Mouse (Mus musculus): ENCODE measurements around the gene Tcf12. TPM values are rescaled to one million over a fixed set of nuclear protein-coding genes. Genes with fewer than 3 reads are reported as not detected.

The Tcf12 gene
- total RNA-seq, 2 experiments from 2014 or later, result 41.0 to 50.0 TPM

- no peak for DNase-seq (ENCODE audit: extremely low spot score in 1 of 2, low spot score in 2 of 2)
Measured at GRCm38 (mm10) chr9:71827371-71827770, 284.3 kb downstream of the Tcf12 start.

GRCm38 (mm10) chr9:71826040-71826525 lies 285.6 kb downstream of the Tcf12 start:
- DNase-seq (ENCODE audit: extremely low spot score in 1 of 2, low spot score in 2 of 2), result peak; percentile 53 to 82
- intact Hi-C loops (cut with DNase I), result no loop called here

More at GRCm38 (mm10) chr9:71827371-71827770, 284.3 kb downstream of the Tcf12 start:
- intact Hi-C loops (cut with DNase I), result no loop called here

GRCm38 (mm10) chr9:71822003-71822402 lies 289.7 kb downstream of the Tcf12 start:
- no peak for DNase-seq (ENCODE audit: extremely low spot score in 1 of 2, low spot score in 2 of 2)
- intact Hi-C loops (cut with DNase I), result no loop called here

GRCm38 (mm10) chr9:71818453-71818852 lies 293.2 kb downstream of the Tcf12 start:
- DNase-seq (ENCODE audit: extremely low spot score in 1 of 2, low spot score in 2 of 2), result no peak
- intact Hi-C loops (cut with DNase I), result no loop called here

- intact Hi-C loops (cut with DNase I), result no loop called here
- DNase-seq (ENCODE audit: extremely low spot score in 1 of 2, low spot score in 2 of 2), result no peak
Measured at GRCm38 (mm10) chr9:71816121-71816520, 295.6 kb downstream of the Tcf12 start.

GRCm38 (mm10) chr9:71813565-71813964 lies 298.1 kb downstream of the Tcf12 start:
- DNase-seq (ENCODE audit: extremely low spot score in 1 of 2, low spot score in 2 of 2), result no peak
- intact Hi-C loops (cut with DNase I), result no loop called here

- no peak for DNase-seq (ENCODE audit: extremely low spot score in 1 of 2, low spot score in 2 of 2)
- intact Hi-C loops (cut with DNase I), result no loop called here
Measured at GRCm38 (mm10) chr9:71812914-71813313, 298.8 kb downstream of the Tcf12 start.

GRCm38 (mm10) chr9:71812402-71812801 lies 299.3 kb downstream of the Tcf12 start:
- intact Hi-C loops (cut with DNase I), result no loop called here
- peak in 1 of 2 experiments; percentile 82 for DNase-seq (ENCODE audit: extremely low spot score in 1 of 2, low spot score in 2 of 2)

- no peak for DNase-seq (ENCODE audit: extremely low spot score in 1 of 2, low spot score in 2 of 2)
- intact Hi-C loops (cut with DNase I), result no loop called here
Measured at GRCm38 (mm10) chr9:71811404-71811803, 300.3 kb downstream of the Tcf12 start.

GRCm38 (mm10) chr9:71810723-71811122 lies 300.9 kb downstream of the Tcf12 start:
- DNase-seq (ENCODE audit: extremely low spot score in 1 of 2, low spot score in 2 of 2), result no peak
- intact Hi-C loops (cut with DNase I), result no loop called here

GRCm38 (mm10) chr9:71808640-71809254 lies 302.9 kb downstream of the Tcf12 start:
- no peak for DNase-seq (ENCODE audit: extremely low spot score in 1 of 2, low spot score in 2 of 2)
- intact Hi-C loops (cut with DNase I), result no loop called here

- DNase-seq (ENCODE audit: extremely low spot score in 1 of 2, low spot score in 2 of 2), result no peak
- intact Hi-C loops (cut with DNase I), result no loop called here
Measured at GRCm38 (mm10) chr9:71807801-71808200, 303.9 kb downstream of the Tcf12 start.

GRCm38 (mm10) chr9:71806422-71806805 lies 305.3 kb downstream of the Tcf12 start:
- intact Hi-C loops (cut with DNase I), result loop anchor here (1.0 kb wide), 1 partner anchor 160 kb away; no protein-coding TSS in a partner anchor
- DNase-seq (ENCODE audit: extremely low spot score in 1 of 2, low spot score in 2 of 2), result peak; percentile 41 to 83

- no peak for DNase-seq (ENCODE audit: extremely low spot score in 1 of 2, low spot score in 2 of 2)
- intact Hi-C loops (cut with DNase I), result loop anchor here (1.0 kb wide), 1 partner anchor 160 kb away; no protein-coding TSS in a partner anchor
Measured at GRCm38 (mm10) chr9:71805646-71806421, 305.8 kb downstream of the Tcf12 start.

GRCm38 (mm10) chr9:71804116-71804515 lies 307.6 kb downstream of the Tcf12 start:
- intact Hi-C loops (cut with DNase I), result no loop called here
- no peak for DNase-seq (ENCODE audit: extremely low spot score in 1 of 2, low spot score in 2 of 2)

- no peak for DNase-seq (ENCODE audit: extremely low spot score in 1 of 2, low spot score in 2 of 2)
- intact Hi-C loops (cut with DNase I), result no loop called here
Measured at GRCm38 (mm10) chr9:71803281-71803680, 308.4 kb downstream of the Tcf12 start.

- DNase-seq (ENCODE audit: extremely low spot score in 1 of 2, low spot score in 2 of 2), result no peak
- intact Hi-C loops (cut with DNase I), result no loop called here
Measured at GRCm38 (mm10) chr9:71799598-71799997, 312.1 kb downstream of the Tcf12 start.

- DNase-seq (ENCODE audit: extremely low spot score in 1 of 2, low spot score in 2 of 2), result no peak
- intact Hi-C loops (cut with DNase I), result no loop called here
Measured at GRCm38 (mm10) chr9:71798176-71798575, 313.5 kb downstream of the Tcf12 start.

All from left cerebral cortex, postnatal 10 days (tissue).